Mouse (Mus musculus): ENCODE measurements around the gene 1700025G04Rik.

Gene 1700025G04Rik

DNA sequence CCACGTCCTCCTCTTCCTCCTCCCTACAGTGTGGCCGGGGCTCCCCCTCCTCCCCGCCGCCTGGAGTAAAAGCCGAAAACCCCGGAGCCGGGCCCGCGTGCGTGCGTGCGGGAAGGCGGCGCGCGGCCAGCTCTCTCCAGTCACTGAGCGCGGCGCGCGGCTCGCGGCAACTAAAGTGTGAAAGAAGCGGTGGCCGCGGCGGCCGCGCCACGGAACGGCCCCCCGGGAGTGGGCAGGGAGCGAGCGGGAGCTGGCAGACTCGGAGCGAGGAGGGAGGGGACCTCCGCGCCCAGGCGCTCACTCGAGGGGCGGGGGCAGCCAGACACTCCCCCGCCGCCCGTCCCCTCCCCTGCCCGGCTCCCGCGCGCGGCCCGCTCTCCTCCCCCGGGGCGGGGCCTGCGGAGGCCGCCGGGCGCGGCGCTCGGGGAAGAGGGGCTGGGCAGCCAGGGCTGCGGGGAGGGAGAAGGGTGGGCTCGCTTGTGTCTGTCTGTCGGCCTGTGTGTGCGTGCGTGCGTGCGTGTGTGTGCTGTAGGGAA is at the start of gene 1700025G04Rik:
TSS of gene 1700025G04Rik (minus strand) at position 108 of the 536 bp plus-strand sequence.
- DNase-seq: peak; percentile 90

DNA sequence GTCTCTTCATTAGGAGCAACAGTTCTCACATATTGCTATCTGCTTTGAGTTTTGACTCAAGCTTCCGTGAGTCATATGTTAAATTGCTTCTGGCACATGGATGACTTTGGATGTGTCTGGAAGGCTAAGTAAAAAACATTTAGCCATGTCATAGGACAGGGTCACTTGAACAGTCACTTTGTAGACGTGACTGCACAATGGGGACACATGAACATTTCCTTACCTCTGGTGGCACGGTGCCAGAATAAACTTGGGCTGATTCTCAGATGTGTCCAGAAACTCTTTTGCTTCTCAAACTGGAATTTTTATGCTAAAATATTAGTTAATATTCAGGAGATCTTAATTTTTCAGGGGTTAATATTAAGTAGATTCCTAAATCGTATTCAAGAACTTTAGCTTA is 49.6 kb upstream of the 1700025G04Rik start:
- DNase-seq: no peak

DNA sequence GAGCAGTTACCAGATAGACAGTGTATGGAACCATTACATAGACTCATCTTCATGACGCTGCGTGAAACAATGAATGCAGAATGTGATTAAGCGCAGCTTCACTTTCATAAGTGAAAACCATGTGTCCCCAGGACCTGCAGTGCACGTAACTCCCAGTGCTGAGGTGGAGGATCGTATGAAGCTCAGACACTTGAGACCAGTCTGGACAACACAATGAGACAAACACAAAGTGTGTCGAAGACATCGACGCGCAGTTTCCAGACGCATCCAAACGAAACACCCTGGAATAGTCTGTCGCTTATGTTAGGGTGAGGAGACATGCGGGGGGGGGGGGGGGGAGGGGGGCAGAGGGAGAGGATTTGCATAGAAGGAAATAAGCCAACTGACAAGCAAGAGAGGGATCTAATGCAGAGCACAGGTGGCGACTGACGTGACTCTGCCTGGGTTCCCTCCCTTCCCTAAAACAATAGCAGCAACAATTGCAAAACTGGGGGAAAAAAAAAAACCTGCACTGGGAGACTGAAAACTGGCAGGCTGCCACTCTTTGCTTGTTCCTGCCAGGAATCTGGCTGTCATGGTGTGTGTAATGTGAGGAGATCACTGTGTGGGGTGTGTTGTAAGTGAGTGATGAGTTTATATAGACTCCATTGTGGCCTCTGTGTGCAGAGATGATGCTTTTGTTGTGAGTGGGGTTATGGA is 40.3 kb upstream of the 1700025G04Rik start:
- DNase-seq: peak; percentile 6

DNA sequence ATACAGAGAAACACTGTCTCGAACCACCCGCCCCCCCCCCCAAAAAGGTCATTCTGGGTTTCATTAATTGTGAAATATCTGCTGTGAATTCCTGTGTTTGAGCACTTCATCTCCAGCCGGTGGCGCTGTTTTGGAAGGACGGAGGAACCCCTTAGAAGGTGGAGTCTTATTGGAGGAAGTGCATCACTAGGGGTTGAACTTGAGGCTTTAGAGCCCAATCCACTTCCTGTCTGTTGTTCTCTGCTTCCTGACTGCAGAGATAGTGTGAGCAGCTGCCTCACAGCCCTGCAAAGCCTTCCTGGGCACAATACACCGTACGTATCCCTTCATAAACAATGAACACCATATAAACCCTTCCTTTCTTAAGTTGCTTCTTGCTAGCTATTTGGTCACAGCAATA is 35.5 kb upstream of the 1700025G04Rik start:
- no peak for DNase-seq

DNA sequence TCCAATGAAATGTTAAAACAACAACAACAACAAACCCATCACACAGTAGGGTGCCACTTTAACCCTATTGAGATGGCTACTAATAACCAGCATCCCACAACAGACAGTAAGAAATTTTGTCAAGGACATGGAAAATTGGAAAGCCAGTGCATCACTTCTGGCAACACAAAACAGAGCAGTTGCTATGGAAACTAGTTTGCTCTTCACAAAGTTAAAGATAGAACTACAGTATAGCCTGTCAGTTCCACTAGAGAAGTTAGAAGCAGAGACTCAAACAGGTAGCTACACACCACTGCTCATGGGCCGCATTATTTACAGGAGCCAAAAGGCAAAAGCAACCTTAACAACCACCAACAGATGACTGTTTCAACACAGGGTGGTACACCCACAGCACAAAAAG is 20.2 kb upstream of the 1700025G04Rik start:
- DNase-seq: no peak

DNA sequence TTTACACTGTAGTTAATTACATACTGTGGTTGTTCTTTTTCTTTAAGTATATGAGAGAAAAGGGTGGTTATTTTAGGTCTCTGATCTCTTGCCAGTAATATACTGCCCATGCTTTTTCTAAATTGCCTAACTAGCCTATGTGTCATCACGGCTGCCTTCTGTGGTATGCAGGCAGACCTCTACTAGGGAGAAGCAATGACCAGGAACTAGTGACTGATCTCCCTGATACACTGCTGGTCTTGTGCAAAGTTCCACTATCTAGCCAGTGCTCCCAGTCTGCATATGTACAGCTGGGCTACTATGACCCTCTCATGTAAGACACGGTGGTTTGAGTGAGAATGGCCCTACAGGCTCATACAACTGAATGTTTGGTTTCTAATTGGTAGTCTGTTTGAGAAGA is 16.2 kb upstream of the 1700025G04Rik start:
- DNase-seq: no peak

DNA sequence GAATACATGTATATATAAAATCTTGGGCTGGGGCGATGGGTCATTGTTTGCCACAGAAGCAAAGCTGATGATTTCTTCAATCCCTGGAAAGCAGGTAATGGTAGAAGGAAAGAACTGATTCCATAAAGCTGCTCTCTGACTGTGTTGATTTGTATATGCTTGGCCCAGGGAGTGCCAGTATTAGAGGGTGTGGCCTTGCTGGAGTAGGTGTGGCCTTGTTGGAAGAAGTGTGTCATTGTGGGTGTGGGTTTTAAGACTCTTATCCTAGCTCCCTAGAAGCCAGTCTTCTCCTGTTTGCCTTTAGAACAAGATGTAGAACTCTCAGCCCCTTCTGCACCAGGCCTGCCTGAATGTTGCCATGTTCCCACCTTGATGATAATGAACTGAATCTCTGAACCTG is 15.3 kb upstream of the 1700025G04Rik start:
- DNase-seq: no peak

DNA sequence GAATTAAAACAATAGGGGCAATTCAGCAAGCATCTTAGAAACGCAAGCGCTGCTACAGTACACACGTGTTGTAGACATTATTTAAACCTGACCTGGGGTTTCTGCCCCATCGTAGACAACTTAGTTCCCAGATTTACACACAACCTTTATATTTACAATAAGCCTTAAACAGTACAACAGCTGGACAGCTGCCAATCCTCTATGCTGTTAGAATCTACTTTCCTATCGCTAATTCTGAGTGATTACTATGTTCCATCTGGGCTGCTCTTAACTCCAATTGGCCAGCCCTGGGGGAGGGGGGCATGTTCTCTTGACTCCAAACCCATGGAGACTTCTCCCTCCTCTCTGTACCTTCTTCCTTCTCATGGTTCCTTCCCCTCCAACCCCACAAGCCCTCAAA is 11.8 kb upstream of the 1700025G04Rik start:
- DNase-seq: no peak

DNA sequence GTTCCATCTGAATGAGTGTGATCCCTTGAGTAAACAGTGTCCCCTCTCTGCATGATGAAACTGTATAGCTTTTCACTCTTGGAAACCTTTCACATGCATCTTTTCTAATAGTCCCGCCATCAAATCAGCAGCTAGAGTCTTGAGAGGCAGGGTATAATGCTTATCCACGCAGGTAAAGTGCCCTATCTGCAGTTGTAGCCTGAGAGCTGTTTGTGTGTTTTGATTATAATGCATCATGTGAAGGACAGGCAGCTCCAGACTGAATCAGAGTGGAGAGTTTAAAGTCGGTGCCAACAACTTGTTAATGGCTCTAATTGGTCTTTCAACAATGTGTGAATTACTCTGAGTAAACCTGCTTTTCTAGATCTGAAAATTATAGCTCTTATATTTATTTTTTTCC is 6.1 kb upstream of the 1700025G04Rik start:
- DNase-seq: no peak

DNA sequence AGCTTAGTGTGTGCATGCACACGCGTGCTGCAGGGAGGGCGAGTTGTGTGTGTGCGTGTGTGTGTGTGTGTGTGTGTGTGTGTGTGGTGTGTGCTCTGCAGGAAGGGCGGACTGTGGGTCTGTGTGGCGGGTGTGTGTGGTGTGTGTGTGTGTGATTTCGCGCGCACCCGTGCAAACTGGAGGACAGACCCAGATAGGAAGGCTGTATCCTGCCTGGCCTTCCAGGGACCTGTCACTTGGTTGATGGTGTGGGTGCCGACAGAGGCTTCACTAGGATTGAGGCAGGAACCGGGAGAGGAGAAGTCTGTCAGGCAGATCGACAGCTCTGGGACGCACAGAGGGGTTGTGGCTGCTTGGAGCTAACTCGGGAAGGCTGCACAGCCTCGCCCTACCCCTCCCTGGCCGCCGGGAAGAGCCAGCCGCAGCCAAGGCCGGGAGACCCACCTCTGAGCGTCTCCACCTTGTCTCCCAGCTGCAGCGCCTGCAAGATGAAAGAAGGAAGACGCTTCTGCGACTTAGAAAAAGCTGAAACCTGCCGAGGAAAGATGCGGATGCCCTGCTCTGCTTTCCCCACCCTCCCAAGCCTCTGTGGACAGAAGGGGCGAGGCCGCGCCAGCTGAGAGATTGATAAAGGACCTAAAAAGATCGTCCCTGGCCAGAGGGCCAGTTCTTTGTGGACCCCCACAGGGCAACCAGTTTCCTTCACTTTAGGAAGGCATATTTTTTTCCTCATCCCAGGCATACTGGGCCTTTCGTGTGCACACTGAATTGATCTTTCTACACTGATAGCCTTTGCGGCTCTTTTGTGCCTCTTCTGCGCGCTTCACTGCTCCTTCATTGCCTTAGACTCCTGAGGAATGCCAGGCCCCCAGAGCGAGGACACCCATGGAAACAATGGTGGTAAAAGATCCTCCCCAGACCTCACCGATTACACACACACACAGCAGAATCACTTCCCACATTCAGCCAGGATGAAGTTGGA is 930 bp upstream of the 1700025G04Rik start:
- peak; percentile 54 for DNase-seq

DNA sequence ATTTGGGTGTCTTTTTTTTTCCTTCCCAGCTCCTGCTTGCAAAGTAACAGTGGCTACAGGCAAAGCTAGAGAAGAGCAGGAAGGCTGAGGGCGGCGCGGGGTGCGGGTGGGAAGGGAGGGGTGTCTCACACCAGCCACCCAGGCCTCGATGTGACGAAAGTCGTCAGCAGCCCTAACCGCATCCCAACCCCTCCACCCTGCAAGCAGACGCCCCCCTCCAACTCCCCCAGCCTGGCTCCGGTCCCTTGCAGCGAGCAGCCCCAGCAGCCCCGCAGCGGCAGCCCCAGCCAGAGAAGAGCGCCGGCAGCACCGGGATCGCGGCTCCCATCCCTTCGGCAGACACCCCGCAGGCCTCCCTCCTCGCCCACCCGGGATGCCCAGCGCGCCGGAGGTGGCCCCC is 399 bp downstream of the 1700025G04Rik start:
- peak; percentile 70 for DNase-seq

DNA sequence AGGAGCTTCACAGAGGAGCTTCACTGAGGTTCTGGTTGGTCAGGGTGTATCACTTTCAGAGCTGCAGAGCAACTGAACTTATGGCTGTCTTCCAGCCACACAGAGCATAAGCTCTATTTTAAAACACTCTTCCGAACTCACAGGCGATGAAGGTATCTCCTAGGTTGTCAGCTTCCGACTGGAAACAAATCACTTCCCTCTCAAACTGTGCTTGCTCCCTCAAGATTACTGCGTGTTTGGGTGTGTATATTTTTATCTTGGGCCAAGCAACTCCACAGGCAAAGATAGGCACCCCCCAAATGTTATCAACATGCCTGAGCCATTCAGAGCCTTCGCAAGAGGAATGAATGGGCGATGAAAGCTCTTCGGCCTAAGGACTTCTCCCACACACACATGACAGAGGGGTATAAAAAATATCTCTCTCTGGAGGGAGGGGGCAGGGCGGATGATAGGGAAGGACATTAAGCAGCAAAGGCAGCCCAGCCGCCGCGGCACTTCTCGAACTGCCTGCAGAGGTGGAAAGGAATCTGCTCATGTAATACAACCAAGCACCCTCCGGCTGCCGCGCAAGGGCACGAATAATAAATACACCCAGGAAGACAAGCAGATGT is 1.0 kb downstream of the 1700025G04Rik start:
- peak; percentile 76 for DNase-seq

DNA sequence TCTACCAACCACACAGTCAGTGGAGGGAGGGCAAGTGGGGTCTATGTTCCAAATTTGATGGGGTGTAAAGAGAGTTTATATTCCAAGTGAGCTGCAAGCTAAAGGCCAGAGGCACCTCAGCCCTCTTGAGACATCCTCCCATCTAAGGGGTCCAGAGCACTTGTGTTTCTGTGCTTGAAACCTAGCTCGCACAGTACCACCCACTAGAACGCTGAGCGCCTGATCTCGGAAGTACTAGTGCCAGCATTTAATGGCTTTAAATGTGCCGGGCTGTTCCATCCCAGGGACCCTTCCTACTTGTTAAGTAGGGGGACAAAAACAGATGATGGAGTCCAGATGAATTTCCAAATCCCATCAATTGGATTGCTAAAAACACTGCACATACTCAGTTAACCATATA is 1.9 kb downstream of the 1700025G04Rik start:
- DNase-seq: no peak

DNA sequence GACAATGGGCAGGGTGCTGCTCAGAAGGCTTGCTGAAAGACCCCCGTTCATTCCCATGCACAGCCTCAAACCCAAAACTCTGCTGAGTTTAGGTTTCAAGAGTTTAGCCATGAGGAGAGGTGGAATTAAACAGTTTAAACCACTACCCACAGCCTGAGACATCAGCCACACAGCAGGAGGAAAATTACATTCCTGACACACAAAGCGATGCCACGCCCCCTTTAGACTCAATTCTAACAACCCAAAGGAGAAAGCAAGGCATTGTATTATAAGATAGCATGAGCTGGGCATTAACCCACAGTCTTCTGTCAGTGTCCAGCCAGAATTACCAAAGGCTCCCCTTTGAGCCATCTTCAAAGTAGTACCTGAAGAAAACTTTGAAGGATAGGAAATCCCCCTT is 3.0 kb downstream of the 1700025G04Rik start:
- no peak for DNase-seq

DNA sequence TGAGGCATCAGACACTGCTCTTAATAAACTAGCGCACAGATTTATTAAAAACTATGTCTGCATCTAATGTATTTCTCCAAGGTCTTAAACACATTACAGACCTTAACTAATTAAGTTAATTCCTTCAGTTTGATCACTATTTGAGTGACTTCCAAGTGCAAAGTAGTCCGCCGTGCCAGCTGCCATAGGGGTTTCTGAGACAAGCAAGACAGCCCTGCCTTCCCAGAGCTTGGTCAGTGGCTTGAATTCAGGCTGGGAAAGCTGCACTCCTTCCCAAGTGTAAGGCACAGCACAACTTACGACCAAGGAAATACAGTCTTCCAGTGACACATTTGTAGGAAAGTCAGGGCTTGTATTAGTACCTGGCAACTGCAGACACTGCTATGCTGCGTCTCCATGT is 4.4 kb downstream of the 1700025G04Rik start:
- DNase-seq: no peak

DNA sequence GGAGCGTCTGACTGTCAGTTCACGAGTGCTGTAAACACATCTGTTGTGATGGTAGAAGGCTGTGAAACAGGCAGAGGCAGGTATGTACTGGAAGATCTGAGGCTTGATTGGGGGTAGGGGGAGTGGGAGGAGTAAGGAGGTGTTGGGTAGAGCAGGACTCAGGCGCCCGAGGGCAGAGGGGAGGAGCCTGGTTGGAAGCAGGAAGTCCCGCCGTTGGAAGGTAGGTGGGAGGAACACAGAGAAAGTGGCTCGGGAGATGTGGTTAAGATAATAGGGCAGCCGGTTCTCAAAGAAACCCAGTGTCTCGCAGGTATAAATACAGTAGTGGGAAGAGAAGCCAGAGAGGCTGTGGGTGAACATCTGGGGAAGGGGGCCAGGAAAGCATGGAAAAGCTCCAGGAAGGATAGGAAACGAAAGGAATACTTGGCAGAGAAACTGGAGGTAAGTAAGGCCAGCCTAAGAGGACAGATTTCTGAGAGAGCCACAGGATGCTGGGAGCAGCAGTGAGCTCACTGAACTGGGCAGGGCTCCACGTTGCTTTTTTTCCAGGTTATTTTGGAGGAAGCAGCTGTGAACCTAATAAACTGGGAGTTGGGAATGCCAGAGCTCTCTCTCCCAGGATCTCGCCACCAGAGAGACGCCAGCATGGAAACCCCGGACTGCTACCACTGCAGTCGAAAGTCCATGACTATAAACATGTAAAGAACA is 5.1 kb downstream of the 1700025G04Rik start:
- no peak for DNase-seq

DNA sequence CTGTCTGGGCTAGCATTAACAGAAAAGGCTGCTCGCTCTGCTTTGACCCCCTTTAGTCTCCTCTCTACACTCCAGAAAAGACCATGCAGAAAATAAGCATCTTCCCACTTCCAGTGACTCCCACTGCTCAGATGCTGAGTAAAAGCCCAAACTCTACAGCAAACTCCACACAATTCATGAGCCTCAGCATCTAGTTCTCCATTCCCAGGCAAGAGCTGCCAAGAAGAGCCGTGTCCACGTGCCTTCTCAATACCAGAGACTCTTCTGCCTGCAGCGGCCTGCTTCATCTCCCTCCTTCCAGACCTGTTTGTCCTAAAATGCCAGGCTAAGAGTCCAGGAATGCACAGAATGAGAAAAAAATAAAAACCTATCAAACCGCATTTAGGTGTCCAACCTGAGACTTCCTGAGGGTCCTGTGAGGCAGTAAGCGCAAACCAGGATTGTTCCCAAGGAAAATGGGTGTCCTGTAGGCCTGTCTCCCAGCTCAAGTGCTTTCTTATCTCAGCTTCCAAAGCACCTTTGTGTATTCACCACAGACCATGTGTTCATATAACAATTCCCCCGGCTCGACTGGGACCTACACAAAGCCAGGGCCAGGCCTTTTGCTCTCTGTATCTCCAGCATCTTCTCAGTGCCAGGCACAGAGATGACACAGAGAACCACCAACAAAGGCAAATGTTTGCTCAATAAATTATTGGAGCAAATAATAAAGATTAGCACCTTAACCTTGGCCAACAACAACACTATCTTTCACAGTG is 7.8 kb downstream of the 1700025G04Rik start:
- DNase-seq: peak; percentile 47

DNA sequence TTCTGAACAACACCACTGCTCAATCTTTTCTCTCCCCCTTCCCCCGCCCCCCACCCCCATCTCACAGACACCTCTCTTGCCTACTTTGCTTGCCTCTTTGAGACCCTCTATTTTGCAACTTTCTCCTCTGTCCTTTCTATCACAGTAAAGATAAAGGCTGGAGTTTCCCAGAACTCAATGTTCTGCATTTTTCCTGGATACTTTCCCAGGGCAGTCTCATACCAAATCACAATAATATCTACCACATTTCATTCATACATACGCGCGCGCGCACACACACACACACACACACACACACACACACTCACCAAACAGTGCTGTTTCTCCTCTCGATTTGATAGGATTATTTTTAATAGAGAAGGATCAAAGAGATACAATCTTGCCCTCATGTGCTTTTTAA is 8.8 kb downstream of the 1700025G04Rik start:
- no peak for DNase-seq

DNA sequence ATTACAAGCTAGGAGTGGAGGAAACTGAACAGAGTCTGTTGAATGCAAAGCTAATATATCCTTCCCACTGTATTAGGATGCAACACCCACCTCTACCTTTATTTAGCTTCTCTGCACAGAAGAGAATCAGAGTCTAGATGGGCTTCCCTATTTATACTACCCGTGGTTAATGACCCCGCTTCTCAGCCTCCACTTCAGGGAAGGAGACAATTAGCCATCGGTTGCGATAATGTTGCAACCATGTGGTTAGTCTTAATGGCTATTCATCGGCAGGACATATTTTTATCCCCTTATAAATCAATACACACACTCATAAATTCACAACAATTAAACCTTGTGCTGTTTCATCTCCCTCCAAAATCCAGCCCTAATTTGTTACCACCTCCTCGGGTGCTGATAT is 9.7 kb downstream of the 1700025G04Rik start:
- DNase-seq: no peak

DNA sequence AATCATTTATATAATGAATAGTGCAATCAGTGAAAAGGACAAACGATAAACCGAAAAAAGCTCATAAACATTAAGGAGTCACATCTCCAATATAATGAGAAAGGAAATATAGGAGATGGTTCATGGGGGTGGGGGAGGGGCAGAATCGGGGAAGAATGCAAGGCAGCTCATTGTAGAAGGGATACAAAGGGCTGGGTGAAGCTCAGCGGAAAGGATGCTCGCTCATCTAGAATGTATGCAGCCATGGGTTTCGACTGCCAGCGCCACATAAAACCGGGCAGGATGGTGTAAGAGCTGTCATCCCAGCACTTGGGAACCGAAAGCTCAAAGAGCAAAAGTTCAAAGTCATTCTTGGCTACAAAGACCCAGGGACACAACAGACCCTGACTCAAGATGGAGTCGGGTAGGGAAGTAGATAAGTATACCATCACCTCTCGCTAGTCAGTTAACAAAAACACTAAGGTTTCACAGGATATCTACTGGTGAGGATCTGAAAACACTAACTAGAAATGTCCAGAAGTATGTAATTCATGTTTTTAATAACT is 12.7 kb downstream of the 1700025G04Rik start:
- no peak for DNase-seq

DNA sequence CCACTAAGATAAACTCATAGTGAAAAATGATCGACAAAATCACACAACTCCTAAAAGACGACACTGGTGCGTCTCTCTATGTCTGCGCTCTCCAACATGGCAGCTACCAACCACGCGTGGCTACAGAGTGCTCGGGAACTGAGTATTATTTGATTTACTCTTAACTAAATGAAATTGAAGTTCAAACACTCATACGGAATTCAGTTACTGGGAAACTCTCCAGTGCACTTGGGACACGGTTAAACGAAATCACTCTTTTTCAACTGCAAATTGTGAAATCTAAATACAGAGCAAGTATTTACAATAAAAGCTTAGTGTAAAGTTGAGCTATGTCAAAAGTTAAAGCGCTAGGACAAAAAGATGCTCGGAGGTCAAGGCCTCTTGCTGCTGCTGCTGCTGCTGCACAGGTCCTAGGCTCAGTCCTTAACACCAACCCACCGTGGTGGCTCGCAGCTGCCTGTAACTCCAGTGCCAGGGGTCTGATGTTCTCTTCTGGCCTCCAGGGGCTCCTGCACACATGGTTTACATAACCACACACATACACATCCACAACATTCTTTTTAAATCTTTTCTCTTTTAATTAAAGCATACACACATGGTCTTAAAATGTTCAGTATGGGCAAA is 13.6 kb downstream of the 1700025G04Rik start:
- DNase-seq: no peak
